Mouse (Mus musculus) small intestine, adult 2 months (tissue): ENCODE measurements at regions not wholly inside any gene's neighbourhood (a gene's known extent, or its start where the extent isn't known, plus 50 kb on each side); places are given as distances from the start of the nearest gene placed in this dataset.

Experiments used
- CTCF ChIP-seq: fragments of 200-500 bp; IDR thresholded peaks from 2 replicates; pipeline ENCODE4 v1.5.1; 2012; ENCODE audit warnings: low read depth, mild to moderate bottlenecking, control low read depth, inconsistent platforms, low read length, moderate library complexity, mixed read lengths; ENCODE audit not compliant: insufficient replicate concordance, insufficient read length; ENCODE audit errors: extremely low read depth
- POLR2A ChIP-seq: fragments of 200-500 bp; IDR thresholded peaks from 2 replicates; pipeline ENCODE4 v1.6.1; 2012; ENCODE audit warnings: low read depth, mild to moderate bottlenecking, control low read depth, inconsistent platforms, low read length, moderate library complexity

DNA sequence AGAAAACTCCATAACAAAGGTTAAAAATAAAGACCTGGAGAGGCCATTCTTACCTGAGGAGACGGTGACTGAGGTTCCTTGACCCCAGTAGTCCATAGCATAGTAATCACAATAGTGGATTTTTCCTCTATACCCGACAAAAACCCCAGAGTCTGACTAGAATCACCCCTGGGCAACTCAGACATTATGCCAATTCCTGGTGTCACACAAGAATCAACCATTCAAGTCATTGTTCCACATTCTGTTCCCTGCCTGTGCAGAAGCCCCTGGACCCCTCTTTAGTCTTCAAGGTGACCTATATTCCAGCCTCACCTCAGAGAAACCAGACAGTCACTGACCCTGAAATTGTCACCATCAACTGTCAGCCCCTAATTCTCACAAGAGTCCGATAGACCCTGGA is 60.9 kb upstream of the Adam6b start:
- TF ChIP-seq CTCF (no peak), POLR2A (no peak)
